Mouse (Mus musculus) erythroblast, embryonic 14.5 days (primary cell): ENCODE data around the gene Ints6l.

ENCODE experiments used
- GATA1 ChIP-seq: IDR thresholded peaks from 2 replicates; pipeline ENCODE4 v1.6.1; 2012; ENCODE audit warnings: low read length, inconsistent platforms, mixed read lengths
- TAL1 ChIP-seq: IDR thresholded peaks from 3 replicates; pipeline ENCODE4 v1.6.1; 2012; ENCODE audit warnings: low read length, inconsistent platforms, mixed read lengths

- TF ChIP-seq TAL1 (no peak), GATA1 (no peak)
Observed at GRCm38 (mm10) chrX:56454671-56455371, at the start of gene Ints6l.
